Mouse (Mus musculus) kidney, postnatal 10 days (tissue): ENCODE measurements at regions not wholly inside any gene's neighbourhood (a gene's known extent, or its start where the extent isn't known, plus 50 kb on each side); places are given as distances from the start of the nearest gene placed in this dataset.

Source experiments
- DNase-seq: peaks from one replicate; pipeline ENCODE4 v3.0.0; 2021; ENCODE audit warnings: mixed read lengths

GRCm38 (mm10) chr7:95834236-95834919 is 336.7 kb upstream of the Tenm4 start:
- DNase-seq: peak; percentile 7

- DNase-seq: no peak
Observed at GRCm38 (mm10) chr7:95840476-95840875, 330.6 kb upstream of the Tenm4 start.

GRCm38 (mm10) chr7:95849874-95850273 is 321.2 kb upstream of the Tenm4 start:
- no peak for DNase-seq

GRCm38 (mm10) chr7:95852630-95853029 is 318.4 kb upstream of the Tenm4 start:
- DNase-seq: no peak

- DNase-seq: peak; percentile 26
Observed at GRCm38 (mm10) chr7:95853225-95853812, 317.7 kb upstream of the Tenm4 start.

DNA sequence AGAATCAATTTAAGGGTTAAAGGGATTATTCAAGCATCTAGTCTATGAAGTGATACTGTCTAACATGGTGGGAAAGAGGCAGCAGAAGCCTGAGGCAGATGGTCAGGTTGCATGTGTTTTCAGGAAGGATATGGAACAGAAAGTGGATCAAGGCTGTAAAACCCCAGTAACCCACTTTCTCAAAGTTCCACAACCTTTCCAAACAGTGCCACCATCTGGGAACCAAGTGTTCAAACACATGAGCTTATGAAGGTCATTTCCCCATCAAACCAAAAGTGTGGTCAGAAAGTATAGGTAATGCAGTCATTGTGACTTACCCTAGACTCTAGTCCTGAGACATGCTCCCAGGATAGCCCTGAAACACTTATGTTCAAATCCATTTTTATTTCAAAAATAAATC is 312.8 kb upstream of the Tenm4 start:
- DNase-seq: no peak

GRCm38 (mm10) chr7:95864233-95864632 is 306.8 kb upstream of the Tenm4 start:
- no peak for DNase-seq

DNA sequence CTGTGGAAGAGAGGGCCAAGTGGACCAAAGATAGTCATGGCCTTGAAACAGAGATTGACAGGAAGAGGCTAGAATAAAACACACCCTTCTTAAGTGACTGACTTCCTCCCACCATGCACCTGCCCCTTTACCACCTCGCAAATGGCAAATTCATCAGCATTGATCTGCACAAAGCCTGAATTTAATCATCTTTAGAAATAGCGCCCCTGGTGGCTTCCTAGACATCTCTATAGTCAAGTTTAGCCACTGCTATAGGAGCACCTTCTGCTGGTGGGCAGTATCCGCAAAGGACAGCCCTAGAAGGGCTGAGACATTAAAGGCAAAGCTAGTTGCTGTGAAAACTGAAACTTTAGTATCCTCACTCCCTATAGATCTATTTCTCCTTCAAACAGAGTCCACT is 305.8 kb upstream of the Tenm4 start:
- DNase-seq: peak; percentile 8

GRCm38 (mm10) chr7:95868753-95869152 is 302.3 kb upstream of the Tenm4 start:
- DNase-seq: no peak

DNA sequence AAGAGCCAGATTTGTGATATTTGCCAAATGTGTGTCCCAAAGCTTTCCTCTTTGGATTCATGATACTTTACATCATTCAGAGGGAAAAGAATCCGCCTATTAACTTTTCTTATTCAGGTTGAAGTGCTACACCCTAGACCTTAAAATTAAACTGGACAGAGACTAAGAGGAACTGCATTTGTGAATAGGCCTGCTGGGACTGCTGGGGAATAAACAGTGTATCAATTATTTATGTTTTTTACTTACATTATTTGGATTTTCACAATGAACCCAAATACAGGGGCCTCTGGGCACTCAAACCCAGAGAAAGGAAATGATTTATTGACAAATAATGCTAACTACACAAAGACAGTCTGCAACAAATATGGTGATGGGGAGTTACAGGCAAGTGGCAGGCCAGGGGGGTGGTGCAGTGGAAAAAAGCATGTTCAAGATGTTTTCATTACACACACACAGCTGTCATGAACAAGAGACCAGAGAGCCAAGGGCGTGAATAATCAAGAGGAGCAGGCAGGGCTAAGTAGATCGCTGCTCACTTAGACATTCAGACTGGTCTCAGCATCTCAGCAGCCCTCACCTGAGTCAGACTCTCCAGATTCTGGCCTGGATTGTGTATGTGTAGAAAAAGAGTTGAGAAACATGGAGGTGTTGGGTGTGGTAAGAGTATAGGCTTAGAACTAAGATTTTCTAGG is 290.3 kb upstream of the Tenm4 start:
- DNase-seq: no peak

DNA sequence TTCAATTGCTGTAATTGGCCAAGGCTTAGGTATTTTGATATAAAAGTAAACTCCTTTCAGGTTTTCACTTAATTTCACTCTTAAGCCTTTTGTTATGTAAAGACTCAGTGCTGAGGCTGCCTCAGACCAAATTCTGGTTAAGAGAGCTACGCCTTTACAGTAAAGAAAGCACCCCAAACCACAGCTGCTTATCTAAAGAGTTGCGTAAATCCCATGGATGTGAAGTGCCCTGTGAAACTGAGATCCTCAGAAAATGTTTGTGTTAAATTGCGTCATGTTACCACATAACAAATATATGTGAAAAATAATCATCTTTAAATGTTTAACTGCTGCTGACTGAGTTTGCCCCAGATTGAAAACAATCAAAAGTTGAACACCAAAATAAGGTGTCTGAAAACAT is 269.5 kb upstream of the Tenm4 start:
- no peak for DNase-seq

- no peak for DNase-seq
Observed at GRCm38 (mm10) chr7:95914406-95915080, 256.5 kb upstream of the Tenm4 start.

GRCm38 (mm10) chr7:95919932-95920331 is 251.1 kb upstream of the Tenm4 start:
- DNase-seq: no peak

DNA sequence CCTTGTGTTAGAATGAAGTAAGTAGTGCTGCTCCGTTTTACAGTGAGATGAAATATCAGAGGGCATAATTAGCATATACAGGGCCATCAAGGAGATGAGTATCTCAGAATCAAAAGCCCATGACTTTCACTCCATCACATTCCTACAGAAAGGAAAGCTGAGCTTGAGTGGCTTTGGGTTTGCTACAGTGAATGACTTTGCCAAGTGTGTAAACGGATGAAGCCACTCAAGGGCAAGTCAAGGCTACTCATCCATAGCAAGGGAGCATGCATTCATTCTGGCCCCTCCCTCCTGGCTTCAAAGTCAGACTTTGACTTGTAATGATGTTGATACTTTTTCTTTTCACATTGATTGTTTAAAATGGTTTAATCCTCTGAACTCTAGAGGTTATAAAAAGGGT is 246.2 kb upstream of the Tenm4 start:
- DNase-seq: no peak

DNA sequence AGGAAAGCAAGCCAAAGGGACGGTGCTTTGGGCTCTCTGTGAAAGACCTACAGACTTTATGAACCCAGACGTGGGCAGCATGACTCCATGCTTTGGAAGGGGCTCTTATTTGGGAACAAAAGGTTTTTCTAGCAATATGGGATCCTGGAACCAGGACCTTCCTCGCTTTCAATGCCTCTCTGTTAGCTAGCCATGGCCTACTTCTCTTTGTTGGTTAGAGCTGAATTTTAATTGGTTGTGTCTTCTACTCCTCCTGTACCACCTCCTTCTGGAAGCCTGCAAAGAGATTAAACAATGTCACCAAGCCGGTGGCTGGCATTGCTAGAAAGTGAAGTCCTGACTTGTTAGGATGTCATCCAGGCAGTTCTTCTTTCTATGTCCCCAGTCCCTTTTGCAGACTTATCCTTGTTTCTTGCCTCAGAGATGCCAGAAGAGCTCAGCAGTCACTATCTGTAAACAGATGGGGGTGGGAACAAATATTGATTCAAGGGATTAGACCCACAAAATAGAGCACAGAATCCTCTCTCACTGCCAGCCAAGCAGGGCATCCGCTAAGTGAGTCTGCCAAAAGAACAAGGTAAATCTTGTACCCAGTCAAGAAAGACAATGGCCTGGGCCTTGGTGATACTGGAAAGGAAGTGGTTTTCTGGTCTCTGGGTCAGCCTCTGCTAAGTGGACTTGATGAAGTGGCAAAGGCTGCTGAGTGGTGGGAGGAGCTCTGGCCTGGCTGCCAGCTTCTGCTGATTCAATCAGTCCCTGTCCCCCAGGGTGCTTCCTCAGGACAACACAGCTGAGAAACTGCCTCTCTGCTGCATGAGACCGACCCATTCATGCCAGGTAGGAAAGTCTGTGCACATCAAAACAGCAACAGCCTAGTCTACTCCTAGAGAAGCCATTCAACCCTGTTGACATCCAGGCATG is 244.7 kb upstream of the Tenm4 start:
- DNase-seq: no peak

GRCm38 (mm10) chr7:95936599-95936998 is 234.4 kb upstream of the Tenm4 start:
- DNase-seq: no peak

GRCm38 (mm10) chr7:95943420-95943819 is 227.6 kb upstream of the Tenm4 start:
- DNase-seq: no peak

- no peak for DNase-seq
Observed at GRCm38 (mm10) chr7:95952395-95952794, 218.7 kb upstream of the Tenm4 start.

DNA sequence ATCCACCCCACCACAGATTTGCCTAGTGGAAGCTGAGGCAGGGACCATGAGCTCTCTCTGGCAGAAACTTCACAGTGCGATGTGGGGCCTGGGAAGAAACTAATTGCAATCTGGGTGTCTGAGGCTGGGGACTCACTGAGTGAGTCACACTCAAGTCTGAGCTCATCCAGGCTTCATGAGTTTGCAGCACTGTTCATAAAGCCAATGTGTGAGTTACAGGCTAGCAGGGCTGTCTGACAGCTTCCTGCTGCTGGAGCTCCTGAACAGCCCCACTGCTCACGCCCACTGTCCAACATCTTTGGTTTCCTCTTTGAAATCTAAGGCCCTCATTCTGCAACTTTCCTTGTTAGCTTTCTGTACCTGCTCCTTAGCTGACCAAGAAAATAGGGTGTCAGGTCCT is 216.5 kb upstream of the Tenm4 start:
- DNase-seq: no peak

GRCm38 (mm10) chr7:95955119-95955518 is 215.9 kb upstream of the Tenm4 start:
- DNase-seq: no peak

DNA sequence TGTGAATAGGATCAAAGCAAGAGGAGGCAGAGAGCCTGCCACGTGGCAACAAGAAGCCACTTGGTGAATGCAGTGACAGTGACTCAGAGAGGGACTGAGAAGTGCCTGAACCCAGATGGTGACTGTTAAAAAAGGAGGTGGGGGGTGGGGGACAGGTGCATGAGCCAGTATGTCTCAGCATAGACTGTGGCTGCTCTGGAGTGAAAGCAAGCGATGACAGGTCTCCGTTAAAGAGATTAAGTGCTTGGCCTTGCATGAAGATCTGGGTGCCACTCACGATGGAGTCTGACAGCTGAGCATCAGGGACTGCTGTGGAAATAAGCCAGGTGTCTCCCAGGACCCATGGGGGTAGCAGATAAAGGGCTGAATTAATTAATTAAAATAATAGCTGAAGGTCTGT is 212.0 kb upstream of the Tenm4 start:
- DNase-seq: no peak

DNA sequence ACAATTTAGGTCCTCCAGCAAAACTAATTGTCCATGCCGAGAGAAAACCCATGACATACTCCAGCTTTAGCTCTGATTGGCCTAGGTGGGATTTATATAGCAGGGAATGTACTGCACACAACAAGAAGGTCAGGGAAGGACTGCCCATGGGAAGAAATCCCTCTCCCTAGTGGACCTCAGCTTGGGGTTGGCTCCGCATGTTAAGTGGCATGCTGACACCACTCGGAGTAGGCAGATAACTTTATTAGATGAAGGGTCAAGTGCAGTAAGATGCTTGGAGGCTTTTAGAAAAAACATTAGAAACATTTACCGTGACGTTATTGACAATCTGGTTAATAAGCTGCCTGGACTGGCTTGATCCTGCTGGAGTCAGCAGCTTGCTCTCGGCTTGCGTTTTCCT is 199.2 kb upstream of the Tenm4 start:
- DNase-seq: peak; percentile 9

DNA sequence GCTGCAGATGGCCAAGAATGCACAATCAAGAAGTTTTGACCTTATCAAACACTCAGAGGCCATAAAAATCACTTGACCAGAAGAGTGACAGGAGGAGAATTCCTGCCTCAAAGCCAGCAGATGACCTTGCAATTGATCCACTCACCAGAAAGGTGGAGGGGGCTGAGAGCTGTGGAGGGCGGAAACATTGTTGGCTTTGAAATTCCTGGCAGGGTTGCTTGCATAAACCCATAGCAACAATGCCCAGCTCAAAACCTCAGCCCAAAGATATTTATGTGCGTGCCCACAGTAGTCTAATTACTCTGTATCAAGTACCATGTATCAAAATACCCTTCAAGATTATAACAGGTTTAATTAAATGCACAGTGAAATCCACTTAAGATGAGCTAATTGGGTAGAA is 197.0 kb upstream of the Tenm4 start:
- no peak for DNase-seq
